In genomic region chr5:103803927-103804590, GRCm38 (mm10) we compare ENCODE assay signal across 8 mouse cellular contexts.
A peak's percentile ranks its signal among the peaks of the same experiment; 100 is the strongest.
DNase-seq lines count a peak whose midpoint lies in the region; ATAC-seq and TF ChIP-seq lines count a peak whose summit lies in the region.

No protein-coding gene starts in this region.

- H3K4me2 ChIP-seq in liver, postnatal 0 days (ENCODE audit: low read depth, low read length), result no peak overlapping the region

- no peak for TF ChIP-seq EP300 in liver, postnatal 0 days (IDR thresholded peaks at IDR 0.05; ENCODE audit: low read depth)

- no peak for TF ChIP-seq POLR2A in olfactory bulb, adult 2 months (IDR thresholded peaks at IDR 0.05; ENCODE audit: insufficient read depth, low read depth, low read length)

- peak; percentile 97 for DNase-seq in heart, adult 11 months
- DNase-seq in heart, postnatal 25 days (ENCODE audit: low spot score), result no peak
- peak; percentile 56 for DNase-seq in embryo, embryonic 10.5 days (ENCODE audit: low spot score)
- peak; percentile 68 for DNase-seq in heart, adult 8-10 months (ENCODE audit: low spot score)
- peak; percentile 89 for DNase-seq in kidney, adult 9 months
- DNase-seq in liver, postnatal 0 days, result peak; percentile 32
- no peak for DNase-seq in spleen, postnatal 4 days (ENCODE audit: low spot score in 2 of 2)

- no peak overlapping the region for H3K9ac ChIP-seq in liver, postnatal 0 days (replicated peaks)

- intact Hi-C loops in heart, postnatal 25 days (cut with DNase I), result no loop called here

- TF ChIP-seq CTCF in liver, postnatal 0 days (IDR thresholded peaks at IDR 0.05; ENCODE audit: low read depth), result no peak
- no peak for TF ChIP-seq CTCF in olfactory bulb, adult 2 months (IDR thresholded peaks at IDR 0.05; ENCODE audit: insufficient read depth, low read depth, low read length)

- H3K4me3 ChIP-seq in liver, postnatal 0 days (ENCODE audit: low read depth, low read length), result no peak overlapping the region
- H3K4me3 ChIP-seq in olfactory bulb, adult 2 months (ENCODE audit: insufficient read depth, low read depth, low read length), result no peak overlapping the region

- no peak overlapping the region for H3K27ac ChIP-seq in liver, postnatal 0 days (ENCODE audit: low read depth)
- H3K27ac ChIP-seq in olfactory bulb, adult 2 months (ENCODE audit: insufficient read depth, low read depth, low read length), result peak overlapping the region; percentile 23; the same call in 1 of the 2 replicates

- peaks cover 25% of the 10 kb centered on the region for H3K4me1 ChIP-seq in liver, postnatal 0 days (ENCODE audit: insufficient read depth)
- H3K4me1 ChIP-seq in olfactory bulb, adult 2 months (ENCODE audit: control insufficient read depth, insufficient read depth, low read length), result peaks cover 3% of the 10 kb centered on the region; the same call in 1 of the 2 replicates

- no peaks in the 10 kb centered on the region for H3K27me3 ChIP-seq in liver, postnatal 0 days (ENCODE audit: insufficient read depth, low read length)

- no peaks in the 10 kb centered on the region for H3K9me3 ChIP-seq in liver, postnatal 0 days (ENCODE audit: low read length)

- no peak for ATAC-seq in liver, postnatal 0 days

- 52% methylated on average over 8 of the region's 8 CpGs for WGBS in liver, postnatal 0 days (ENCODE audit: insufficient replicate concordance)
- 40% methylated on average over 8 of the region's 8 CpGs for WGBS in olfactory bulb, adult 2 months

- peaks cover 27% of the 10 kb centered on the region for H3K36me3 ChIP-seq in liver, postnatal 0 days (replicated peaks; ENCODE audit: insufficient read depth, low read length)

Comparison
In these comparisons a context has a peak if more than half of its experiments do, and no peak if none do; other contexts are left out.
1. DNase-seq: peak in heart, adult 11 months (single experiment), embryo, embryonic 10.5 days (single experiment), heart, adult 8-10 months (single experiment), kidney, adult 9 months (single experiment) and liver, postnatal 0 days (single experiment); none in heart, postnatal 25 days (single experiment) and spleen, postnatal 4 days (0 of 2).